Mouse (Mus musculus): ENCODE data around the gene Sfxn2. TPM values are rescaled to one million over a fixed set of nuclear protein-coding genes. Genes with fewer than 3 reads are reported as not detected.
A peak's percentile ranks its signal among the peaks of the same experiment; 100 is the strongest.

Gene Sfxn2
- polyA plus RNA-seq, 1 experiment from 2014 or later: 5.2 TPM

DNA sequence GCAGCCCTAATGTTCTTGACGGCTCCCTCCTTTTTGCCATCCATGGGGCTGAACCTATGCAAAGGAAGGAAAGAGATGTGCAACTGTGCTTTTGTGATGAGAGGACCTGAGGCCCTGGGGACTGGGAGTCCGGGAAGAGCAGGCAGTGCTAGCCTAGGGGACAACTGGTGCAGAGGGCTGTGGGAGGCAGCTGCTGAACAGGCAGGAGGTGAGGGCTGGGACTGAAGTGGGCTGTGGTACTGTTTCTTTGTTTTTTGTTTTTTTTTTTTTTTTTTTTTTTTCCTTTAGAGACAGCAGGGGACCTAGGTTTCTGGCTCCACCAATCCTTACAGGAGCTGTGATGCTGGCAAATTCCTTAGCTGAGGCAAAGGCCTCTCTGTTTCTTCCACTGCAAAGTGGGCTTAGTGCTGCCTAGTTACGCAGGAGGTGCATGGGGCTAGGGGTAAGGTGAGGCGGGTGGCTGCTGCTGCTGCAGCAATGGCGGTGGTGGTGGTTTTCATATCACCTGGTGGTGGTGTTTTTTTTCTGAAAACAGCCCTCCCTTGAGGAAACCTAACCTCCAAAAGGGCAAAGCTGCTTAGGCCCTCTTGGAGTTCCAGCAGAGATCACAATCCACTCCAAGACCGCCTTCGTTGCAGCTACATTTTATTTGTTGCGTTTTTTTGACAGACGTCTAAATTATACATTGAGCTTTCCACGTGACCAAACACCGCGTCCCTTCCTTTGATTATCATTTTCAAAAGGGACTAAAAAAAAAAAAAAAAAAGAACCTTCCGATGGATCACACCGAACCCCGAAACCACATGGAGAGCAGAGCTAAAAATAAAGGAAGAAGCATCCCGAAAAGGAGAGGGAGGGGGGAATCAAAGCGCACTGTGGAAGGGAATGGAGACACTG is 45.3 kb upstream of the Sfxn2 start:
- H3K27me3 ChIP-seq (replicated peaks; ENCODE audit: control insufficient read depth, insufficient read depth, low read length): no peaks in the 10 kb centered on the region
- no peak overlapping the region; the same call in 1 of the 2 replicates for H3K4me3 ChIP-seq (ENCODE audit: low read depth, low read length)
- H3K9ac ChIP-seq (ENCODE audit: low read depth, low read length): no peak overlapping the region
- TF ChIP-seq CTCF (IDR thresholded peaks at IDR 0.05; ENCODE audit: low read depth): no peak
- no peaks in the 10 kb centered on the region for H3K36me3 ChIP-seq (ENCODE audit: control insufficient read depth, insufficient read depth)
- H3K4me1 ChIP-seq (replicated peaks; ENCODE audit: control insufficient read depth, insufficient read depth, low read length): peaks cover 30% of the 10 kb centered on the region
- no peak overlapping the region for H3K27ac ChIP-seq (ENCODE audit: low read depth, low read length)
- 61% methylated on average over 17 of the region's 17 CpGs for WGBS
- peak overlapping the region; percentile 59 for H3K4me2 ChIP-seq (replicated peaks; ENCODE audit: low read depth)
- no peaks in the 10 kb centered on the region for H3K9me3 ChIP-seq (ENCODE audit: control insufficient read depth)
- no peak for ATAC-seq

DNA sequence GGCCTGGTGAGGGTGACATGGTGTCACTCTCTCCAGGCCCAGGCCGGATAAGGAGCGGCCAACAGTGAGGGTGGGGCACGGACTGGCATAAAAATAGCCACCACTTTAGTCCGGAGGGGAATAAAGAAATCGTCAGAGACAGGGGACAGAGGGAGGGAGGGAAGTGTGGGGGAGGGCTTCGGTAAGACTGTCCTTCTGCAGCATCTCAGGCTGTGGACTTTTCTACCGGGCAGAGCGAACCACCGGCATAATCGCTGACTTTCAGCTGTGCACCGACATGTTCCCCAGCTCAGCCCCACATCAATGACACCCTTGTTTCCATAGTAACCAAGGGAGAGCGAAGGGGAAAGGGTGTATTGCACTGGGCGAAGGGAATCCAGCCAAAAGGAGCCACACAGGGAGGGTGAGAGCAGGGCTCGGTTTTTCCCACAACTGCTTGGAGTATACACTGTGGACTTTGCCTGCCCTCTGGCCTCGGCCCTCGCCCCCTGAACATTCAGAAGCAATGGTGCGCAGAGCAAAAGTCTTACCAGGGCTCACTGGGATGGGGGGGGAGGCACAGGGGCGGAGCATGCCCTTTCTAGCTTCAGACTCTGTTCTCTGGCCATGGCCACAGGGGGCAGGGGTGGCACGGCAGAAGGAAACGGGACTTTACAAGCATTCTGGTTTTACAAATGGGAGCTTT is 44.5 kb upstream of the Sfxn2 start:
- 9% methylated on average over 20 of the region's 20 CpGs for WGBS

GRCm38 (mm10) chr19:46529601-46530448 is 43.3 kb upstream of the Sfxn2 start:
- no peak overlapping the region for H3K4me3 ChIP-seq (ENCODE audit: low read depth, low read length)
- H3K4me1 ChIP-seq (replicated peaks; ENCODE audit: control insufficient read depth, insufficient read depth, low read length): peaks cover 12% of the 10 kb centered on the region
- H3K27ac ChIP-seq (ENCODE audit: low read depth, low read length): no peak overlapping the region; the same call in 1 of the 2 replicates
- no peaks in the 10 kb centered on the region for H3K36me3 ChIP-seq (ENCODE audit: control insufficient read depth, insufficient read depth)
- WGBS: 57% methylated on average over 13 of the region's 13 CpGs
- H3K9ac ChIP-seq (ENCODE audit: low read depth, low read length): no peak overlapping the region
- no peaks in the 10 kb centered on the region for H3K9me3 ChIP-seq (ENCODE audit: control insufficient read depth)
- TF ChIP-seq CTCF (IDR thresholded peaks at IDR 0.05; ENCODE audit: low read depth): no peak
- no peaks in the 10 kb centered on the region for H3K27me3 ChIP-seq (replicated peaks; ENCODE audit: control insufficient read depth, insufficient read depth, low read length)
- no peak for ATAC-seq
- H3K4me2 ChIP-seq (replicated peaks; ENCODE audit: low read depth): no peak overlapping the region

More for the DNA sequence above, 44.5 kb upstream of the Sfxn2 start:
- H3K4me2 ChIP-seq (replicated peaks; ENCODE audit: low read depth): peak overlapping the region; percentile 59
- H3K4me1 ChIP-seq (replicated peaks; ENCODE audit: control insufficient read depth, insufficient read depth, low read length): peaks cover 22% of the 10 kb centered on the region
- no peaks in the 10 kb centered on the region for H3K27me3 ChIP-seq (replicated peaks; ENCODE audit: control insufficient read depth, insufficient read depth, low read length)
- TF ChIP-seq CTCF (IDR thresholded peaks at IDR 0.05; ENCODE audit: low read depth): peak; percentile 54
- ATAC-seq: no peak
- no peak overlapping the region; the same call in 1 of the 2 replicates for H3K27ac ChIP-seq (ENCODE audit: low read depth, low read length)
- H3K36me3 ChIP-seq (ENCODE audit: control insufficient read depth, insufficient read depth): no peaks in the 10 kb centered on the region
- 0 out of 2 replicates have a peak overlapping the region, but pooled peaks have one; percentile 26 for H3K9ac ChIP-seq (ENCODE audit: low read depth, low read length)
- H3K4me3 ChIP-seq (ENCODE audit: low read depth, low read length): peak overlapping the region; percentile 5; the same call in 1 of the 2 replicates
- no peaks in the 10 kb centered on the region for H3K9me3 ChIP-seq (ENCODE audit: control insufficient read depth)

GRCm38 (mm10) chr19:46530449-46530990 is 42.6 kb upstream of the Sfxn2 start:
- WGBS: 56% methylated on average over 8 of the region's 8 CpGs
- H3K9me3 ChIP-seq (ENCODE audit: control insufficient read depth): no peaks in the 10 kb centered on the region
- H3K4me3 ChIP-seq (ENCODE audit: low read depth, low read length): no peak overlapping the region
- H3K4me1 ChIP-seq (replicated peaks; ENCODE audit: control insufficient read depth, insufficient read depth, low read length): peaks cover 11% of the 10 kb centered on the region
- no peak overlapping the region for H3K4me2 ChIP-seq (replicated peaks; ENCODE audit: low read depth)
- no peak for TF ChIP-seq CTCF (IDR thresholded peaks at IDR 0.05; ENCODE audit: low read depth)
- H3K27me3 ChIP-seq (replicated peaks; ENCODE audit: control insufficient read depth, insufficient read depth, low read length): no peaks in the 10 kb centered on the region
- no peaks in the 10 kb centered on the region for H3K36me3 ChIP-seq (ENCODE audit: control insufficient read depth, insufficient read depth)
- H3K9ac ChIP-seq (ENCODE audit: low read depth, low read length): no peak overlapping the region
- no peak overlapping the region for H3K27ac ChIP-seq (ENCODE audit: low read depth, low read length)
- ATAC-seq: no peak

DNA sequence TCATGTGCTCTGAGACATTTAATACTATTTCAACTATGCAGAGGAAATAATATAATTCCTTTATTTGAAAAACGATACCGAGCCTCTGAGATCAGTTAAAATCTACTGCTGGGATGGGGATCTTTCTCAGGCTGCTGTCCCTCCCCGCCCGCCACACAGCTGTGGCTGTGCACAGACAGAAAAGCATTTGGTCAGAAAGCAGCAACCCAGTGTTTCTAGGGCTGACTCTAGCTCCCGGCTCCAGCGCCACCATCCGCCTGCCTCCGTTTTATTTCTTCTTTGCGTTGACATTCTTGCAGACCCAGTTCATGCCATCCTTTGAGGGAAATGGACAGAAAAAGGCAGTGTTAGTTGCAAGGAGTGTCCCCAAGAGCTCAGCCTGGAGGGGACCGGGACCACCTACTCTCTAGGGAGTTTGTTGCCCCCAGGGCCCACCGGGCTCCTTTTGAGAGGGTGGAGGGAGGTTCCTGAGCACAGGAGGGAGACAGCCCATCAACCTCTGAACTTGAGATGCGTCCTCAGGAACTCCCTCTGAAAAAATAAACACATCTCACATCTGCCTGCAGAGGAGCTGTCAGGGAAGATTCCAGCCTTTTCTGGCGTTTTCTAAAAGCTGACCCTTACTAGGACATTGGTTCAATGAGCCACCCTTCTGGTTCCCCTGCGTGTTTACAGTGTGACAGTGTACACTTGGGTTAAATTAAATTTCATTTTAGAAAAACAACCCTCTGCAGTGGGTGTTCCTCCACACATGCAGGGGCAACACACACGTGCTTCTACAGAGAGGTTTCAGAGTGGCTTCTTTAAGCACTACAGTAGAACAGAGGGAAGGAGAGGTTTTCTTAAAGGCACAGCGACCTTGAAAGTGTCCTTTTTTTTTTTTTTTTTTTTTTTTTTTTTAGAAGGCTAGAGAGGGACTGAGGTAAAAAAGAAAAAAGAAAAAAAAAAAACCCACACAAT is 41.8 kb upstream of the Sfxn2 start:
- Histone ChIP-seq H3K9me3 (ENCODE audit: control insufficient read depth) (no peaks in the 10 kb centered on the region), H3K4me1 (replicated peaks; ENCODE audit: control insufficient read depth, insufficient read depth, low read length) (peaks cover 11% of the 10 kb centered on the region), H3K36me3 (ENCODE audit: control insufficient read depth, insufficient read depth) (no peaks in the 10 kb centered on the region), H3K27me3 (replicated peaks; ENCODE audit: control insufficient read depth, insufficient read depth, low read length) (no peaks in the 10 kb centered on the region), H3K9ac (ENCODE audit: low read depth, low read length) (no peak overlapping the region), H3K27ac (ENCODE audit: low read depth, low read length) (no peak overlapping the region; the same call in 1 of the 2 replicates), H3K4me2 (replicated peaks; ENCODE audit: low read depth) (no peak overlapping the region), H3K4me3 (ENCODE audit: low read depth, low read length) (no peak overlapping the region)
- TF ChIP-seq CTCF (IDR thresholded peaks at IDR 0.05; ENCODE audit: low read depth): peak; percentile 31
- 34% methylated on average over 16 of the region's 16 CpGs for WGBS
- no peak for ATAC-seq
